Mouse (Mus musculus): ENCODE measurements at regions not wholly inside any gene's neighbourhood (a gene's known extent, or its start where the extent isn't known, plus 50 kb on each side); places are given as distances from the start of the nearest gene placed in this dataset.

- no peak for DNase-seq (ENCODE audit: low spot score in 2 of 2)
These were observed 133.0 kb downstream of the Bcas1 start for GRCm38 (mm10) chr2:170294657-170295056.

- DNase-seq (ENCODE audit: low spot score in 2 of 2), result no peak
These were observed 135.6 kb downstream of the Bcas1 start for GRCm38 (mm10) chr2:170291841-170292655.

GRCm38 (mm10) chr2:170289378-170289960 is 138.2 kb downstream of the Bcas1 start:
- no peak for DNase-seq (ENCODE audit: low spot score in 2 of 2)

- DNase-seq (ENCODE audit: low spot score in 2 of 2), result no peak
These were observed 138.9 kb downstream of the Bcas1 start for GRCm38 (mm10) chr2:170288787-170289186.

GRCm38 (mm10) chr2:170288196-170288595 is 139.4 kb downstream of the Bcas1 start:
- no peak for DNase-seq (ENCODE audit: low spot score in 2 of 2)

GRCm38 (mm10) chr2:170287301-170287885 is 139.5 kb upstream of the Zfp217 start:
- DNase-seq (ENCODE audit: low spot score in 2 of 2), result peak; percentile 47 to 66

GRCm38 (mm10) chr2:170286773-170287172 is 138.9 kb upstream of the Zfp217 start:
- no peak for DNase-seq (ENCODE audit: low spot score in 2 of 2)

GRCm38 (mm10) chr2:170282463-170282862 is 134.6 kb upstream of the Zfp217 start:
- DNase-seq (ENCODE audit: low spot score in 2 of 2), result no peak

- DNase-seq (ENCODE audit: low spot score in 2 of 2), result no peak
These were observed 133.6 kb upstream of the Zfp217 start for GRCm38 (mm10) chr2:170281311-170282008.

- no peak for DNase-seq (ENCODE audit: low spot score in 2 of 2)
These were observed 132.8 kb upstream of the Zfp217 start for GRCm38 (mm10) chr2:170280733-170281132.

- no peak for DNase-seq (ENCODE audit: low spot score in 2 of 2)
These were observed 130.0 kb upstream of the Zfp217 start for GRCm38 (mm10) chr2:170277896-170278295.

GRCm38 (mm10) chr2:170277182-170277767 is 129.4 kb upstream of the Zfp217 start:
- DNase-seq (ENCODE audit: low spot score in 2 of 2), result no peak

GRCm38 (mm10) chr2:170275687-170276086 is 127.8 kb upstream of the Zfp217 start:
- no peak for DNase-seq (ENCODE audit: low spot score in 2 of 2)

GRCm38 (mm10) chr2:170269926-170270577 is 122.1 kb upstream of the Zfp217 start:
- no peak for DNase-seq (ENCODE audit: low spot score in 2 of 2)

GRCm38 (mm10) chr2:170268080-170268479 is 120.2 kb upstream of the Zfp217 start:
- DNase-seq (ENCODE audit: low spot score in 2 of 2), result peak in 1 of 2 experiments; percentile 28

- no peak for DNase-seq (ENCODE audit: low spot score in 2 of 2)
These were observed 119.2 kb upstream of the Zfp217 start for GRCm38 (mm10) chr2:170267152-170267551.

- DNase-seq (ENCODE audit: low spot score in 2 of 2), result no peak
These were observed 118.7 kb upstream of the Zfp217 start for GRCm38 (mm10) chr2:170266407-170267101.

GRCm38 (mm10) chr2:170263594-170263993 is 115.7 kb upstream of the Zfp217 start:
- no peak for DNase-seq (ENCODE audit: low spot score in 2 of 2)

GRCm38 (mm10) chr2:170261191-170261590 is 113.3 kb upstream of the Zfp217 start:
- no peak for DNase-seq (ENCODE audit: low spot score in 2 of 2)

- no peak for DNase-seq (ENCODE audit: low spot score in 2 of 2)
These were observed 112.0 kb upstream of the Zfp217 start for GRCm38 (mm10) chr2:170259662-170260457.

All from urinary bladder, postnatal 4 days (tissue).